Mouse (Mus musculus): ENCODE measurements at regions not wholly inside any gene's neighbourhood (a gene's known extent, or its start where the extent isn't known, plus 50 kb on each side); places are given as distances from the start of the nearest gene placed in this dataset.

- TF ChIP-seq CTCF (IDR thresholded peaks at IDR 0.05; ENCODE audit: low read depth) (no peak), EP300 (optimal IDR thresholded peaks at IDR 0.05) (no peak)
Measured at GRCm38 (mm10) chr2:180837318-180837920, 60.7 kb upstream of the Bhlhe23 start.

Measured in stomach, postnatal 0 days (tissue).